Mouse (Mus musculus) embryonic facial prominence, embryonic 11.5 days (tissue): ENCODE results near the gene Kctd12. TPM values are rescaled to one million over a fixed set of nuclear protein-coding genes. Genes with fewer than 3 reads are reported as not detected.

Experiments
- ATAC-seq: fragments of 200-750 bp; cut with Nextera tagmentation; replicated peaks from 2 replicates; pipeline ENCODE4 v1.8.0; 2017; ENCODE audit warnings: low read depth; ENCODE audit not compliant: insufficient number of reproducible peaks, low FRiP score, low TSS enrichment
- DNase-seq: peaks from one replicate; pipeline ENCODE4 v3.0.0-alpha.2; 2015; ENCODE audit warnings: low spot score
- H3K27ac ChIP-seq: fragments of 300-500 bp; sonication (generic); replicated peaks from 2 replicates; pipeline ENCODE4 v1.5.1; 2014; ENCODE audit warnings: mild to moderate bottlenecking, low read depth, low read length, control low read depth
- H3K27me3 ChIP-seq: fragments of 300-500 bp; sonication (generic); 2 replicates; pipeline ENCODE4 v1.6.1; 2014; ENCODE audit warnings: mild to moderate bottlenecking, low read length, moderate library complexity, mixed read lengths; ENCODE audit not compliant: control insufficient read depth, insufficient read depth
- H3K36me3 ChIP-seq: fragments of 300-500 bp; sonication (generic); replicated peaks from 2 replicates; pipeline ENCODE4 v1.6.1; 2014; ENCODE audit warnings: low read depth, mild to moderate bottlenecking, low read length, moderate library complexity, mixed read lengths; ENCODE audit not compliant: control insufficient read depth, insufficient read depth
- H3K4me1 ChIP-seq: fragments of 300-500 bp; sonication (generic); 2 replicates; pipeline ENCODE4 v1.6.1; 2014; ENCODE audit warnings: low read length, mixed read lengths; ENCODE audit not compliant: control insufficient read depth, insufficient read depth
- H3K4me2 ChIP-seq: fragments of 300-500 bp; sonication (generic); 2 replicates; pipeline ENCODE4 v1.6.1; 2014; ENCODE audit warnings: low read depth, mild to moderate bottlenecking, control low read depth, low read length, moderate library complexity
- H3K4me3 ChIP-seq: fragments of 300-500 bp; sonication (generic); 2 replicates; pipeline ENCODE4 v1.5.1; 2014; ENCODE audit warnings: low read depth, low read length, control low read depth
- H3K9ac ChIP-seq: fragments of 300-500 bp; sonication (generic); replicated peaks from 2 replicates; pipeline ENCODE4 v1.6.1; 2014; ENCODE audit warnings: mild to moderate bottlenecking, control low read depth, low read length
- H3K9me3 ChIP-seq: fragments of 300-500 bp; sonication (generic); replicated peaks from 2 replicates; pipeline ENCODE4 v1.6.1; 2016; ENCODE audit warnings: mild to moderate bottlenecking, low read length, inconsistent platforms, mixed read lengths; ENCODE audit not compliant: control insufficient read depth
- WGBS: fragments of 180-500 bp; shearing (Covaris S2); extraction: QIAGEN DNeasy Blood & Tissue Kit; methylation state at CpG from one replicate; pipeline ENCODE4 v1.1.7; 2014; 5-methylcytosine and 5-hydroxymethylcytosine counted together
- microRNA-seq: library from miRNA; unstranded; fragments of <30 nt; microRNA quantifications from one replicate; pipeline ENCODE4, GENCODE M21; 2016; ENCODE audit warnings: borderline number of aligned reads
- polyA plus RNA-seq: library from polyadenylated mRNA; unstranded; fragments of >200 nt; fragmentation: Nextera tagmentation; extraction: Ambion mirVana; gene quantifications from 2 replicates; pipeline ENCODE4 v1.2.1, GENCODE M21; 2014

Kctd12 gene
- polyA plus RNA-seq, 1 experiment from 2014 or later, result 43.7 TPM

- 84% methylated on average over 5 of the region's 5 CpGs for WGBS
- H3K4me1 ChIP-seq, result no peaks in the 10 kb centered on the region
- no peak overlapping the region for H3K4me2 ChIP-seq
- ATAC-seq, result no peak
- no peaks in the 10 kb centered on the region for H3K36me3 ChIP-seq
- no peaks in the 10 kb centered on the region for H3K9me3 ChIP-seq
- no peak overlapping the region for H3K27ac ChIP-seq
- H3K9ac ChIP-seq, result no peak overlapping the region
- DNase-seq, result no peak
- no peaks in the 10 kb centered on the region for H3K27me3 ChIP-seq
- no peak overlapping the region for H3K4me3 ChIP-seq
Measured at GRCm38 (mm10) chr14:102927847-102928466, 54.5 kb downstream of the Kctd12 start.

Small RNA genes lying within 50 kb of the gene (microRNA-seq; reads per million reads assigned to microRNA genes)
- 4.7 reads per million, percentile 2 among the genes with 10 or more reads in this experiment for gene Mir5130

Other genes starting within 250 kb of the Kctd12 start
- not detected in 2 replicates for gene Acod1, start 64.3 kb upstream of the Kctd12 start, polyA plus RNA-seq
- gene Cln5, start 87.6 kb upstream of the Kctd12 start, polyA plus RNA-seq, result 31.8 and 34.3 TPM in 2 replicates
- gene Fbxl3, start 116.9 kb upstream of the Kctd12 start, polyA plus RNA-seq, result 24.8 and 27.2 TPM in 2 replicates